Mouse (Mus musculus) small intestine, adult 2 months (tissue): ENCODE data around the gene Psmb9.

Source experiments
- CTCF ChIP-seq: fragments of 200-500 bp; IDR thresholded peaks from 2 replicates; pipeline ENCODE4 v1.5.1; 2012; ENCODE audit warnings: low read depth, mild to moderate bottlenecking, control low read depth, inconsistent platforms, low read length, moderate library complexity, mixed read lengths; ENCODE audit not compliant: insufficient replicate concordance, insufficient read length; ENCODE audit errors: extremely low read depth
- POLR2A ChIP-seq: fragments of 200-500 bp; IDR thresholded peaks from 2 replicates; pipeline ENCODE4 v1.6.1; 2012; ENCODE audit warnings: low read depth, mild to moderate bottlenecking, control low read depth, inconsistent platforms, low read length, moderate library complexity

DNA sequence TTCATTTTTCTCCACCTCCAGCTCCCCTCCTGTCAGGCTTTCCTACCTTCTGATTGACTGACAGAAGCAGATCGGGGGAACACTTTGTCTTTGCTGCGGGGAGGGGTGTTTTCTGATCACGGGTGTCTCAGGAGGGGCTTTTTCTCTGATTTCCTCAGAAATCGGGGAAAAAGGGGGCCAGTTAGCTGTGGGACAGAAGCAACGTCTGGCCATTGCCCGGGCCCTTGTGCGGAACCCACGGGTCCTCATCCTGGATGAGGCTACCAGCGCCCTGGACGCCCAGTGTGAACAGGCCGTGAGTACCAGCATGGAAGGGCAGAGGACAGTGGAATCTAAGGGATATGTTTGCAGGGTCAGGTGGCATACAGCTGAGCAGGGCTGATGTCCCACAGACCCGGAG is 27.6 kb upstream of the Psmb9 start:
- TF ChIP-seq CTCF (no peak), POLR2A (no peak)
